Mouse (Mus musculus): ENCODE data around the gene Cmss1. TPM values are rescaled to one million over a fixed set of nuclear protein-coding genes. Genes with fewer than 3 reads are reported as not detected.

The Cmss1 gene
- polyA plus RNA-seq, 1 experiment from 2014 or later: 18.6 TPM

- H3K27me3 ChIP-seq (ENCODE audit: control insufficient read depth, insufficient read depth, low read depth, low read length): no peaks in the 10 kb centered on the region
- no peak overlapping the region for H3K4me3 ChIP-seq (ENCODE audit: low read depth, low read length)
- H3K27ac ChIP-seq (ENCODE audit: low read length): no peak overlapping the region
- no peaks in the 10 kb centered on the region for H3K4me1 ChIP-seq (ENCODE audit: control insufficient read depth, low read depth, low read length)
- H3K9ac ChIP-seq (ENCODE audit: low read depth, low read length): no peak overlapping the region
- H3K36me3 ChIP-seq (ENCODE audit: control insufficient read depth, insufficient read depth): no peaks in the 10 kb centered on the region
- ATAC-seq (ENCODE audit: low read depth): no peak
- H3K9me3 ChIP-seq (replicated peaks; ENCODE audit: control insufficient read depth, low read length): no peaks in the 10 kb centered on the region
- H3K4me2 ChIP-seq (ENCODE audit: low read depth, low read length): no peak overlapping the region
- WGBS (ENCODE audit: insufficient replicate concordance): 69% methylated on average over 9 of the region's 9 CpGs
Measured at GRCm38 (mm10) chr16:57417017-57417416, 189.6 kb downstream of the Cmss1 start.

- H3K4me1 ChIP-seq (ENCODE audit: control insufficient read depth, low read depth, low read length): no peaks in the 10 kb centered on the region
- no peaks in the 10 kb centered on the region for H3K27me3 ChIP-seq (ENCODE audit: control insufficient read depth, insufficient read depth, low read depth, low read length)
- no peaks in the 10 kb centered on the region for H3K36me3 ChIP-seq (ENCODE audit: control insufficient read depth, insufficient read depth)
- H3K4me2 ChIP-seq (ENCODE audit: low read depth, low read length): no peak overlapping the region
- no peak overlapping the region for H3K27ac ChIP-seq (ENCODE audit: low read length)
- H3K9ac ChIP-seq (ENCODE audit: low read depth, low read length): no peak overlapping the region
- ATAC-seq (ENCODE audit: low read depth): no peak
- no peak overlapping the region for H3K4me3 ChIP-seq (ENCODE audit: low read depth, low read length)
- H3K9me3 ChIP-seq (replicated peaks; ENCODE audit: control insufficient read depth, low read length): no peaks in the 10 kb centered on the region
- 72% methylated on average over 2 of the region's 2 CpGs for WGBS (ENCODE audit: insufficient replicate concordance)
Measured at GRCm38 (mm10) chr16:57416049-57416448, 190.6 kb downstream of the Cmss1 start.

- Histone ChIP-seq H3K36me3 (ENCODE audit: control insufficient read depth, insufficient read depth) (no peaks in the 10 kb centered on the region), H3K4me3 (ENCODE audit: low read depth, low read length) (no peak overlapping the region), H3K4me2 (ENCODE audit: low read depth, low read length) (no peak overlapping the region), H3K9ac (ENCODE audit: low read depth, low read length) (no peak overlapping the region), H3K27me3 (ENCODE audit: control insufficient read depth, insufficient read depth, low read depth, low read length) (no peaks in the 10 kb centered on the region), H3K4me1 (ENCODE audit: control insufficient read depth, low read depth, low read length) (no peaks in the 10 kb centered on the region), H3K9me3 (replicated peaks; ENCODE audit: control insufficient read depth, low read length) (no peaks in the 10 kb centered on the region), H3K27ac (ENCODE audit: low read length) (no peak overlapping the region)
- ATAC-seq (ENCODE audit: low read depth): no peak
- 40% methylated on average over 4 of the region's 4 CpGs for WGBS (ENCODE audit: insufficient replicate concordance)
Measured at GRCm38 (mm10) chr16:57412766-57413165, 193.9 kb downstream of the Cmss1 start.

DNA sequence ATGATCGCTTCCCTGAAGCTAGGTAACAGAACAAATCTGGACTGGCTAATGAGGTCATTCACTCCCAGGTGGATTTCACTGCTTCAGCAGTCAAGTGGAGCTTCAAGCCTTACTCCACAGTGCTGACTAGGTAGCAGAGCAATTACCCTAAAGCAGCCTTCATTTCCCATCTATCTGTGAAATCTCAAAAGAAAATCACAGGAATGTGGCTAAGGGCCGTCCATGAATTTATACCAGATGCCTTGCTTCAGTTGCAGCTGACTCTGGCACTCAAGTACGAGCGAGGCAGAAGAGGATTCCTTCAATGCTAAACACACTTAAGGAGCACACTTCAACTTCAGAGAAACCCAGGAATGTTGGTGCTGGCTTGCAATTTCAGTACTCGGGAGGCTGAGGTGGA, 202.8 kb downstream of the Cmss1 start:
- Histone ChIP-seq H3K4me3 (ENCODE audit: low read depth, low read length) (no peak overlapping the region), H3K4me1 (ENCODE audit: control insufficient read depth, low read depth, low read length) (no peaks in the 10 kb centered on the region), H3K9ac (ENCODE audit: low read depth, low read length) (no peak overlapping the region), H3K4me2 (ENCODE audit: low read depth, low read length) (no peak overlapping the region), H3K36me3 (ENCODE audit: control insufficient read depth, insufficient read depth) (no peaks in the 10 kb centered on the region), H3K27me3 (ENCODE audit: control insufficient read depth, insufficient read depth, low read depth, low read length) (no peaks in the 10 kb centered on the region), H3K9me3 (replicated peaks; ENCODE audit: control insufficient read depth, low read length) (no peaks in the 10 kb centered on the region), H3K27ac (ENCODE audit: low read length) (no peak overlapping the region)
- no peak for ATAC-seq (ENCODE audit: low read depth)
- WGBS (ENCODE audit: insufficient replicate concordance): 71% methylated on average over 5 of the region's 5 CpGs

GRCm38 (mm10) chr16:57402910-57403309, 203.8 kb downstream of the Cmss1 start:
- Histone ChIP-seq H3K27ac (ENCODE audit: low read length) (no peak overlapping the region), H3K9me3 (replicated peaks; ENCODE audit: control insufficient read depth, low read length) (no peaks in the 10 kb centered on the region), H3K4me3 (ENCODE audit: low read depth, low read length) (no peak overlapping the region), H3K9ac (ENCODE audit: low read depth, low read length) (no peak overlapping the region), H3K36me3 (ENCODE audit: control insufficient read depth, insufficient read depth) (no peaks in the 10 kb centered on the region), H3K27me3 (ENCODE audit: control insufficient read depth, insufficient read depth, low read depth, low read length) (no peaks in the 10 kb centered on the region), H3K4me2 (ENCODE audit: low read depth, low read length) (no peak overlapping the region), H3K4me1 (ENCODE audit: control insufficient read depth, low read depth, low read length) (no peaks in the 10 kb centered on the region)
- ATAC-seq (ENCODE audit: low read depth): no peak
- WGBS (ENCODE audit: insufficient replicate concordance): 65% methylated on average over 4 of the region's 4 CpGs

DNA sequence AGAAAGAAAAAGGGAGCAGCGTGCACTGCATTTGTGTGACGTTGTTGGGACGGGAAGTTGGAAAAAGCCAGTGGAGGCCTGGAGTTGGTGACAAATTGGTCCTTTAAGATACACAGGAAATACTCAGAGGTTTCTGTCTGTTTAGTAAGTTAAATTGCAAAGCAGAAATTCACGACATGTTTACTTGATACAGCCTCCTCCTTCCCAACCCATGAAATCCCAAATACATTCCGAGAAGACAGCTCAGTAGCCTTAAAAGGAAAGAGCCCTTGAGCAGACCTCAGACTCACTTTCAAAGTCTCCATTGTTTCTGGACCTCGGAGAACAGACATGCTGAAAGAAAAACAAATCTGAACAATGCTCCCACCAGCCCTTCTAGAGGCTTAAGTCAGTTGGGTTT, 205.0 kb downstream of the Cmss1 start:
- Histone ChIP-seq H3K36me3 (ENCODE audit: control insufficient read depth, insufficient read depth) (no peaks in the 10 kb centered on the region), H3K4me3 (ENCODE audit: low read depth, low read length) (no peak overlapping the region), H3K27ac (ENCODE audit: low read length) (no peak overlapping the region), H3K4me2 (ENCODE audit: low read depth, low read length) (no peak overlapping the region), H3K4me1 (ENCODE audit: control insufficient read depth, low read depth, low read length) (no peaks in the 10 kb centered on the region), H3K27me3 (ENCODE audit: control insufficient read depth, insufficient read depth, low read depth, low read length) (no peaks in the 10 kb centered on the region), H3K9me3 (replicated peaks; ENCODE audit: control insufficient read depth, low read length) (no peaks in the 10 kb centered on the region), H3K9ac (ENCODE audit: low read depth, low read length) (no peak overlapping the region)
- 47% methylated on average over 6 of the region's 6 CpGs for WGBS (ENCODE audit: insufficient replicate concordance)
- ATAC-seq (ENCODE audit: low read depth): no peak

GRCm38 (mm10) chr16:57399566-57399965, 207.1 kb downstream of the Cmss1 start:
- ATAC-seq (ENCODE audit: low read depth): no peak
- WGBS (ENCODE audit: insufficient replicate concordance): 55% methylated on average over 10 of the region's 10 CpGs
- Histone ChIP-seq H3K9me3 (replicated peaks; ENCODE audit: control insufficient read depth, low read length) (no peaks in the 10 kb centered on the region), H3K9ac (ENCODE audit: low read depth, low read length) (no peak overlapping the region), H3K36me3 (ENCODE audit: control insufficient read depth, insufficient read depth) (no peaks in the 10 kb centered on the region), H3K4me3 (ENCODE audit: low read depth, low read length) (no peak overlapping the region), H3K27ac (ENCODE audit: low read length) (no peak overlapping the region), H3K4me2 (ENCODE audit: low read depth, low read length) (no peak overlapping the region), H3K4me1 (ENCODE audit: control insufficient read depth, low read depth, low read length) (no peaks in the 10 kb centered on the region), H3K27me3 (ENCODE audit: control insufficient read depth, insufficient read depth, low read depth, low read length) (no peaks in the 10 kb centered on the region)

DNA sequence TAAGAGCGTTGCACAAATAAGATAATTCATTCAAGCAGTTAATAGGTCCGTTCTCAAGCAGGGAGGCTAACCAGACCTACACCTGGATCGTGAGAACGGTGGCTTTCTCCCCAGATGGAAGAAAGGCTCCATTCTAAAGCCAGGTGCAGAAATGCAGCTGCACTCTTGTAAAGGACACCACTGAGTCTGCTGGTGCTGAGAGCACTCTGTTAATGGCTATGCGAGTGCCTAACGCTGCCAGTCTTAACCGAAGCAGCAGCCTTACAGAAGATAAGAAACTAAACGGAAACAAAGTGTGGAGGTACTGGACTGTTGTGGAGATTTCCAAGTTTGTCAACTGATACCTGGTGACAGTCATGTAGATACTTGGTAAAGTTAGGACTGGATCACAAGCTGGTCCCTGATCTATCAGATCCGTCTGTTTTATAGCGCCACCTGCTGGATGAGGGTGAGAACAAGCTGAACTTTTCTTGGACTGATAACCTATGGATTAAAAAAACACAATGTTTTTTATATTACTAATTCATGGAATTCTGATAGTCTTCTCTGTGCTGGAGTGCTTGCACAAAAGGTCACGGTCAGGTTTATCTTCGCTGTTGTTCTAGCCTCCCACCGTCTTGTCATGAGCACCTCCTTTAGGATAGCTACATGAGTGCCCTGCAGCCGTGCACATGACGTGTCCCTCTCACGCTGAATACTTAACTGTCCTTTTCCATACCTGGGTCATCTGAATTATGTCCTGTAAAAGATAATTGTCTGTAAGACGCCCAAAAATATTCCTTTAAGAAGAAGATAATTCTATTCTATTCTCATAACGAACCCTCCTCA, 208.1 kb downstream of the Cmss1 start:
- ATAC-seq (ENCODE audit: low read depth): no peak
- Histone ChIP-seq H3K36me3 (ENCODE audit: control insufficient read depth, insufficient read depth) (no peaks in the 10 kb centered on the region), H3K27ac (ENCODE audit: low read length) (no peak overlapping the region), H3K27me3 (ENCODE audit: control insufficient read depth, insufficient read depth, low read depth, low read length) (no peaks in the 10 kb centered on the region), H3K4me3 (ENCODE audit: low read depth, low read length) (no peak overlapping the region), H3K4me1 (ENCODE audit: control insufficient read depth, low read depth, low read length) (no peaks in the 10 kb centered on the region), H3K9ac (ENCODE audit: low read depth, low read length) (no peak overlapping the region), H3K9me3 (replicated peaks; ENCODE audit: control insufficient read depth, low read length) (no peaks in the 10 kb centered on the region), H3K4me2 (ENCODE audit: low read depth, low read length) (no peak overlapping the region)
- 55% methylated on average over 18 of the region's 18 CpGs for WGBS (ENCODE audit: insufficient replicate concordance)

DNA sequence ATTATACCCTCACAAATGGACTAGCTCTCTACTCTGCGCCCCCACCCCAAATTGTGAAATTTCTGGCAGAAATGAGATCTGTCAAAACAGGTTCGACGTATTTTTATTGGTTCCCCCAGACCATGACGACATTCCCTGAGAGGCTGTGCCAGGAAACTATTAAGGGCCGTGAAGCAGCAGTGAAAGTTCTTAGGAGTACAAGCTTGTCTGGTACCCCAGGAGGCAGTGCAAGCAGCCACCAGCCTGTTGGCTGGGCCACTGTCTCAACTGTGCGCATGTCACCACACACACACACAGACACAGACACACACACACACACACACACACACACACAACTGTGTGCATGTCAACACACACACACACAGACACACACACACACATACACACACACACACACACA, 208.8 kb downstream of the Cmss1 start:
- Histone ChIP-seq H3K27ac (ENCODE audit: low read length) (no peak overlapping the region), H3K4me3 (ENCODE audit: low read depth, low read length) (no peak overlapping the region), H3K4me1 (ENCODE audit: control insufficient read depth, low read depth, low read length) (no peaks in the 10 kb centered on the region), H3K9ac (ENCODE audit: low read depth, low read length) (no peak overlapping the region), H3K27me3 (ENCODE audit: control insufficient read depth, insufficient read depth, low read depth, low read length) (no peaks in the 10 kb centered on the region), H3K36me3 (ENCODE audit: control insufficient read depth, insufficient read depth) (no peaks in the 10 kb centered on the region), H3K4me2 (ENCODE audit: low read depth, low read length) (no peak overlapping the region), H3K9me3 (replicated peaks; ENCODE audit: control insufficient read depth, low read length) (no peaks in the 10 kb centered on the region)
- ATAC-seq (ENCODE audit: low read depth): no peak
- WGBS (ENCODE audit: insufficient replicate concordance): 68% methylated on average over 6 of the region's 6 CpGs

All from liver, embryonic 16.5 days (tissue).